Mouse (Mus musculus): Measurements from ENCODE around the gene Ttc7b. TPM values are rescaled to one million over a fixed set of nuclear protein-coding genes. Genes with fewer than 3 reads are reported as not detected.
A peak's percentile ranks its signal among the peaks of the same experiment; 100 is the strongest.

Ttc7b gene
- polyA plus RNA-seq, 1 experiment from 2014 or later, result 0.93 TPM

DNA sequence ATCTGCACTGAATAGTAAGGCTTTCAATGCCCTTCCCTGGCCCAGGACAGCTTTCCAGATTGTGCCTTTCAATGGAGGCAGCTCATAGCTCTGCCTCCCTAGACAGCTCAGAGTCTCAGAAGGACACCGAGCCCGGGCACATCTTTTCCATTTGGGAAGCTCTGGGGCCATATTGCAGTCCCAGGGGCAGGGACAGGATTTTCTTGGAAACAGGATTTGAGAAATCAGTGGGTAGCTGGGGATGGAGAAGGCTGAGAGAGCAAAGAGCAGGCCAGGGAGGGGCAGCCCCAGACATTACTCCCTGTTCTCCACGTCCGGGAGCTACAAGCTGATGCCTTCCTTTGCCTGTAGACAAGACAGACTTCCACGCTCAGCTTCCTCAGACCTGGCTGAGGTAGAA is 9.0 kb upstream of the Ttc7b start:
- Histone ChIP-seq H3K27me3 (ENCODE audit: control insufficient read depth, insufficient read depth, low read depth, low read length) (no peaks in the 10 kb centered on the region), H3K4me1 (ENCODE audit: control insufficient read depth, low read depth, low read length) (no peaks in the 10 kb centered on the region), H3K27ac (ENCODE audit: low read length) (no peak overlapping the region), H3K9ac (ENCODE audit: low read depth, low read length) (no peak overlapping the region), H3K4me3 (ENCODE audit: low read depth, low read length) (no peak overlapping the region), H3K9me3 (replicated peaks; ENCODE audit: control insufficient read depth, low read length) (no peaks in the 10 kb centered on the region), H3K4me2 (ENCODE audit: low read depth, low read length) (no peak overlapping the region), H3K36me3 (ENCODE audit: control insufficient read depth, insufficient read depth) (no peaks in the 10 kb centered on the region)
- 78% methylated on average over 5 of the region's 5 CpGs for WGBS (ENCODE audit: insufficient replicate concordance)
- no peak for ATAC-seq (ENCODE audit: low read depth)

DNA sequence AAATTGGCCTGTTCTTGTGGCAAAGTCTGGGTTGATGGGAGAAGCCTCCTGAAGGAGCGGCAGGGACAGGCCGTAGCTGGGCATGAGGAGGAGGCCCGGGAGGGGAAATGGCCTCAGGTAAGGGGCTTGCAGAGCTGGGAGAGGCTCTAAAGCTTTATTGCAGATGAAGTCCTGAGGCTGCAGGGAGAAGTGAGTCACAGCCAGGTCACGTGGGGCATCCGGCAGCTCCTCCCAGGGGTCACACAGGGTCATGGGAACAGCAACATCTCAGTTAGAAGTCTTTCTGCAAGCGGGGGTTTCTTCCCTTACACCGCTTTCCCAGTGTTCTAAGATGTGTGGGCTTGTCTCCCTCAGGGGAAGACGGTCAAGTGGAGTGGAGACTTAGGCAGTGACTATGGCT is 8.5 kb upstream of the Ttc7b start:
- Histone ChIP-seq H3K36me3 (ENCODE audit: control insufficient read depth, insufficient read depth) (no peaks in the 10 kb centered on the region), H3K9ac (ENCODE audit: low read depth, low read length) (no peak overlapping the region), H3K4me1 (ENCODE audit: control insufficient read depth, low read depth, low read length) (no peaks in the 10 kb centered on the region), H3K27ac (ENCODE audit: low read length) (no peak overlapping the region), H3K27me3 (ENCODE audit: control insufficient read depth, insufficient read depth, low read depth, low read length) (no peaks in the 10 kb centered on the region), H3K4me2 (ENCODE audit: low read depth, low read length) (no peak overlapping the region), H3K4me3 (ENCODE audit: low read depth, low read length) (no peak overlapping the region), H3K9me3 (replicated peaks; ENCODE audit: control insufficient read depth, low read length) (no peaks in the 10 kb centered on the region)
- WGBS (ENCODE audit: insufficient replicate concordance), result 61% methylated on average over 8 of the region's 8 CpGs
- ATAC-seq (ENCODE audit: low read depth), result no peak; the same call in 1 of the 2 replicates

DNA sequence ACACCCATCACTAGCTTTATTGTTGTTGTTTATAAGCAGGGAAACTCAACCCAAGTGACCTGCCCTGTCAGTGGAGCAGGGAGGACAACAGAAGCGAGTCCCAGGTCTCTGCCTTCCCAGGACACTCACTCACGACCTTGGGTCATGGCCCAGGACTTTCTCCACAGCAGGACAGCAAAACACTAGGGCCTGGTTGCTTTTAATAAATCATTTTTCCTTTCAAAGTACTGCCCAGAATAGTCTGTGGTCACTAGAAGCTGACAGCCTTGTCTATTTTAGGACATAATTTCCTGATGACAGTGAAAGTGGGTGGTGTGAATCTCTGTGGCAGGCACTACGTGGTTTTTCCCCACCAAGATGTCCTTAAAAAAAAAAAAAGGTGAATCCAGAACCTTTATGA is 7.6 kb upstream of the Ttc7b start:
- no peaks in the 10 kb centered on the region for H3K27me3 ChIP-seq (ENCODE audit: control insufficient read depth, insufficient read depth, low read depth, low read length)
- no peaks in the 10 kb centered on the region for H3K36me3 ChIP-seq (ENCODE audit: control insufficient read depth, insufficient read depth)
- no peak for ATAC-seq (ENCODE audit: low read depth)
- 36% methylated on average over 3 of the region's 3 CpGs for WGBS (ENCODE audit: insufficient replicate concordance)
- no peaks in the 10 kb centered on the region for H3K9me3 ChIP-seq (replicated peaks; ENCODE audit: control insufficient read depth, low read length)
- H3K4me1 ChIP-seq (ENCODE audit: control insufficient read depth, low read depth, low read length), result no peaks in the 10 kb centered on the region
- H3K4me2 ChIP-seq (ENCODE audit: low read depth, low read length), result no peak overlapping the region
- H3K4me3 ChIP-seq (ENCODE audit: low read depth, low read length), result no peak overlapping the region
- H3K27ac ChIP-seq (ENCODE audit: low read length), result no peak overlapping the region
- H3K9ac ChIP-seq (ENCODE audit: low read depth, low read length), result no peak overlapping the region

DNA sequence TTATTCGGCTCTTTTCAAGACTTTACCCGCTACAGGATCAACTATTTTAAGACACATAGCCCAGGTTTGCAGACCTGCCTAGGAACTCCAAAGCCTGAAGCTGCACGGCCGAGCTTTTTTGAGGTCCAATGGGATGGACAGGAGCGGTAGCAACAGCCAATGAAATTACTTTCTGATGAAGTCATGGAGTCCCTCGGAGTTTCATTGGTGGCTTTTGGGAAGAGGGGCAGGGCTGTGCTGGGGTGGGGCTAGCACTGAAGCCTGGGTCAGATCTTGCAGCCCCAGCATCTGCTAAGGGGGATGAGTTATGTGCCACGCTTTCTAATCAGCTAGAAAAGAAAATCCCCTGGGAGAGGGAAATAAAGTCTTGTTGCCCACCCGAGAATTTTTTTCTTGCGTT is 7.1 kb upstream of the Ttc7b start:
- no peak overlapping the region for H3K27ac ChIP-seq (ENCODE audit: low read length)
- no peaks in the 10 kb centered on the region for H3K9me3 ChIP-seq (replicated peaks; ENCODE audit: control insufficient read depth, low read length)
- no peak overlapping the region for H3K9ac ChIP-seq (ENCODE audit: low read depth, low read length)
- no peaks in the 10 kb centered on the region for H3K27me3 ChIP-seq (ENCODE audit: control insufficient read depth, insufficient read depth, low read depth, low read length)
- no peaks in the 10 kb centered on the region for H3K36me3 ChIP-seq (ENCODE audit: control insufficient read depth, insufficient read depth)
- ATAC-seq (ENCODE audit: low read depth), result peak; percentile 77
- WGBS (ENCODE audit: insufficient replicate concordance), result 9% methylated on average over 9 of the region's 9 CpGs
- H3K4me2 ChIP-seq (ENCODE audit: low read depth, low read length), result peak overlapping the region; percentile 28; the same call in 1 of the 2 replicates
- H3K4me3 ChIP-seq (ENCODE audit: low read depth, low read length), result no peak overlapping the region
- no peaks in the 10 kb centered on the region for H3K4me1 ChIP-seq (ENCODE audit: control insufficient read depth, low read depth, low read length)

DNA sequence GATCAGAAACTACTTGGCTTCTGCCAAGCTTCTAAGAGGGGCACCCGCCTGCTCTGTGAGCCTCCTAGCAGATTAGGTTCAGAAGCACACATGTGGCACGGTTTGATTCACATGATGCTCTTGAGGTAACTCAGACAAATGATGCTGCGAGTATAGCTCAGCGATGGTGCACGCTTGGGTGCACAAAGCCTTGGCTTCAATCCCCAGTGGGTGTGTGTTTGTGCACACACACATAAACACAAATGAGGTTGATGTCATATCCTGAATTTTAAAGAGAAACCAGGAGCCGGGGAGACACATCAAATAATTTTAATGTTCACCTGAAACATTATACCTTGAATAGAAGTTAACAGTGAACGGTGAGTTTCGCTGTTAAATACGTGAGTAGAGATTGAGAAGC is 6.6 kb upstream of the Ttc7b start:
- Histone ChIP-seq H3K4me2 (ENCODE audit: low read depth, low read length) (peak overlapping the region; percentile 28; the same call in 1 of the 2 replicates), H3K36me3 (ENCODE audit: control insufficient read depth, insufficient read depth) (no peaks in the 10 kb centered on the region), H3K27ac (ENCODE audit: low read length) (no peak overlapping the region), H3K9ac (ENCODE audit: low read depth, low read length) (no peak overlapping the region), H3K27me3 (ENCODE audit: control insufficient read depth, insufficient read depth, low read depth, low read length) (no peaks in the 10 kb centered on the region), H3K9me3 (replicated peaks; ENCODE audit: control insufficient read depth, low read length) (no peaks in the 10 kb centered on the region), H3K4me1 (ENCODE audit: control insufficient read depth, low read depth, low read length) (no peaks in the 10 kb centered on the region), H3K4me3 (ENCODE audit: low read depth, low read length) (no peak overlapping the region)
- no peak for ATAC-seq (ENCODE audit: low read depth)
- WGBS (ENCODE audit: insufficient replicate concordance), result 70% methylated on average over 9 of the region's 9 CpGs

DNA sequence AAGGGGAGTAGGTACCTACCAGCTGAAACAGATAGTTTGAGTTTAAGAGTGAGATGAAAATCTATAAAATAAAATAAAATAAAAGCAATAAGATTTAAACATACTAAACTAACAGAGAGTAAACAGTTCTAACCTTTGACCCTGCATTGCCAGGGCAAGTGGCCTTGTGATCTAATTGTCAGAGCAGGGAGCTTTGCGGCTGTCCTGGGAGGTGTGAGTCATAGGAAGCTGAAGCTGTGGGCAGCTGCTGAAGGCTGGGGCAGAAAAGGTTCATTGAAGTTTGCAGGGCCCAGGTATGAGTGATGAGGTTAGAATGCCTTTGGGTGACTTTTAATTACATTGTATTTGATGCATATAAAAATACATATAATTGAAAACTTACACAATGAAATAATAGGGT is 5.3 kb upstream of the Ttc7b start:
- Histone ChIP-seq H3K4me3 (ENCODE audit: low read depth, low read length) (no peak overlapping the region), H3K4me1 (ENCODE audit: control insufficient read depth, low read depth, low read length) (no peaks in the 10 kb centered on the region), H3K9ac (ENCODE audit: low read depth, low read length) (no peak overlapping the region), H3K36me3 (ENCODE audit: control insufficient read depth, insufficient read depth) (no peaks in the 10 kb centered on the region), H3K27me3 (ENCODE audit: control insufficient read depth, insufficient read depth, low read depth, low read length) (no peaks in the 10 kb centered on the region; the same call in 1 of the 2 replicates), H3K9me3 (replicated peaks; ENCODE audit: control insufficient read depth, low read length) (no peaks in the 10 kb centered on the region), H3K4me2 (ENCODE audit: low read depth, low read length) (no peak overlapping the region), H3K27ac (ENCODE audit: low read length) (no peak overlapping the region)
- ATAC-seq (ENCODE audit: low read depth), result no peak
- WGBS (ENCODE audit: insufficient replicate concordance), result 38% methylated on average over 1 of the region's 1 CpGs

DNA sequence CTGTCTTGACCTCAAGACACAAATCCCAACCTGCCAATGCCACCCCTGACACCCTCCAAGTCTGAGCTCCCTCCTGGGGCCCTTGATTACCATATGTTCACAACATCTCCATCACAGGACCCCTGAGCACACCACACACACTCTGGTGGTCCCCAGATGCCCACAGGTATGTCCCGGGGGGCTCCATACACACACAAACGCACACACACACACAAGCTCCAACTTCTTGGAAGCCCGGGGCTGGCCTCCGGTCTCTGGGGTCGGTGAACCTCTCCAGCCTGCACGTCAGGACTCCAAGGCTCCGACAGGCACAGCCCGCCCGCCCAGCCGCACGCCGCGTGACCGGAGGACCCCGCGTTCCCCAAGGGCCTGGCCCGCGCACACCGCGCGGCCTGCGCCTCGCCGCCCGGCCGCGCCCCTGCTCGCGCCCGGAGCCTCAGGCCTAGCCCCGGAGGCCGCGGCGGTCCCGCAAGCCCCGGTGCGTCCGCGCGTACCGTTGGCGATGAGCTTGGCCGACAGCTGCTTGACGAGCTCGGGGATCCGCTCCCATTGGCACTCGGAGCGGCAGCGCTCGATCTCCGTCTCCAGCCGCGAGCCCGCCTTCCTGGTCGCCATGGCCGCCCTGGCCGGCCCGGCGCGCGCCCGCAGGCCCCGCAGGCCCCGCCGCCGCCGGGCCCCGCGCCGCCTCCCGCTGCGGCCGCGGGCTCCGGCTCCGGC is 391 bp downstream of the Ttc7b start:
- 1% methylated on average over 68 of the region's 76 CpGs for WGBS (ENCODE audit: insufficient replicate concordance)
- Histone ChIP-seq H3K9me3 (replicated peaks; ENCODE audit: control insufficient read depth, low read length) (no peaks in the 10 kb centered on the region), H3K27me3 (ENCODE audit: control insufficient read depth, insufficient read depth, low read depth, low read length) (peaks cover 10% of the 10 kb centered on the region), H3K4me3 (ENCODE audit: low read depth, low read length) (peak overlapping the region; percentile 68), H3K27ac (ENCODE audit: low read length) (peak overlapping the region; percentile 14; the same call in 1 of the 2 replicates), H3K4me2 (ENCODE audit: low read depth, low read length) (peak overlapping the region; percentile 69), H3K36me3 (ENCODE audit: control insufficient read depth, insufficient read depth) (no peaks in the 10 kb centered on the region), H3K4me1 (ENCODE audit: control insufficient read depth, low read depth, low read length) (no peaks in the 10 kb centered on the region; the same call in none of the 2 replicates), H3K9ac (ENCODE audit: low read depth, low read length) (peak overlapping the region; percentile 75)
- peak; percentile 57 for ATAC-seq (ENCODE audit: low read depth)

DNA sequence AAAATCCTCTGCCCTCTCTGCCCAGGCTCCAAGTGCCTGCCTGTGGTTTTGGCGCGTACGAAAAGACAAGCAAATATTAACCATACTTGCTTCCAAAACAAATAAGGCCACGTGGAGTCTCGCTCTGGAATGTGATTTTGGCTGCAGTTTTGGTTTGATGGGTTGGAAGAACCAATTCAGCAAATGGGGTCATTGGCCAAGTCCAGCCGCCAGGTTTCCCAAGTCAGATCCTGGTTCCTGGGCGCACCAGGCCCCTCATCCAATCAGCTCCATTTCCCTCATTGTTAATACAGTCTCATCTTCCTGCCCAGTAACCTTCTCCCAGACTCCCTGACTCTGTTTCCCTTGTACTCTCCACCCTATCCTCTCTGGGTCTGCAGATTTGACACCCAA is 946 bp downstream of the Ttc7b start:
- H3K27ac ChIP-seq (ENCODE audit: low read length), result no peak overlapping the region
- ATAC-seq (ENCODE audit: low read depth), result no peak; the same call in 1 of the 2 replicates
- peaks cover 10% of the 10 kb centered on the region for H3K27me3 ChIP-seq (ENCODE audit: control insufficient read depth, insufficient read depth, low read depth, low read length)
- peak overlapping the region; percentile 68 for H3K4me3 ChIP-seq (ENCODE audit: low read depth, low read length)
- H3K36me3 ChIP-seq (ENCODE audit: control insufficient read depth, insufficient read depth), result no peaks in the 10 kb centered on the region
- 36% methylated on average over 7 of the region's 7 CpGs for WGBS (ENCODE audit: insufficient replicate concordance)
- H3K9me3 ChIP-seq (replicated peaks; ENCODE audit: control insufficient read depth, low read length), result no peaks in the 10 kb centered on the region
- no peaks in the 10 kb centered on the region; the same call in none of the 2 replicates for H3K4me1 ChIP-seq (ENCODE audit: control insufficient read depth, low read depth, low read length)
- peak overlapping the region; percentile 69 for H3K4me2 ChIP-seq (ENCODE audit: low read depth, low read length)
- no peak overlapping the region; the same call in 1 of the 2 replicates for H3K9ac ChIP-seq (ENCODE audit: low read depth, low read length)

DNA sequence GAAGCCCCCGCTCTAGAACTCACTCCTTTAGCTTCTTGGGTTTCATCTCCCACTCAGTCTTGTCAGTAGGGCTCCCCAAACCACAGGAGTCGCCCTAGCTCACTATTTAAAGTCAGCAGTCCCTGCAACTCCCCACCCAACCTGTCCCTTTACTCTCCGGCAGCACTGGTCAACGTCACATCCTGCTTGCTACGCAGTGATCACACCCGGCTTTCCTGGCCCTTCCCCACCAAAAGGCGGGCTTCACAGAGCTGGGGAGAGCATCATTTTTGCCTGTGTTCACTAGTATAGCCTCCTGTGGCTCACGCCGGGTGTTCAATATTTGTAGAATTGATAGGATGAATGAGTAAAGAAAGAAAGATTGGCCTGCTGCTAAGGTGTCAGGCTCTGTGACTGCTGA is 3.3 kb downstream of the Ttc7b start:
- WGBS (ENCODE audit: insufficient replicate concordance), result 49% methylated on average over 9 of the region's 9 CpGs
- Histone ChIP-seq H3K4me1 (ENCODE audit: control insufficient read depth, low read depth, low read length) (no peaks in the 10 kb centered on the region; the same call in none of the 2 replicates), H3K4me2 (ENCODE audit: low read depth, low read length) (no peak overlapping the region), H3K9me3 (replicated peaks; ENCODE audit: control insufficient read depth, low read length) (no peaks in the 10 kb centered on the region), H3K4me3 (ENCODE audit: low read depth, low read length) (no peak overlapping the region), H3K9ac (ENCODE audit: low read depth, low read length) (no peak overlapping the region), H3K27ac (ENCODE audit: low read length) (no peak overlapping the region), H3K27me3 (ENCODE audit: control insufficient read depth, insufficient read depth, low read depth, low read length) (peaks cover 10% of the 10 kb centered on the region), H3K36me3 (ENCODE audit: control insufficient read depth, insufficient read depth) (no peaks in the 10 kb centered on the region)
- no peak for ATAC-seq (ENCODE audit: low read depth)
